Mouse (Mus musculus) urinary bladder, adult 18-20 months (tissue): Measurements from ENCODE around the gene Zfp950.

Experiments used
- DNase-seq, 2 experiments: peaks; one replicate each; pipeline ENCODE4 v3.0.0; 2022; ENCODE audit warnings: low spot score in 2 of 2, mixed read lengths in 2 of 2

Gene Zfp950

GRCm38 (mm10) chr19:61057581-61057980 is 83.1 kb downstream of the Zfp950 start:
- peak in 1 of 2 experiments; percentile 15 for DNase-seq

- no peak for DNase-seq
These were observed 83.7 kb downstream of the Zfp950 start for GRCm38 (mm10) chr19:61056783-61057410.

DNA sequence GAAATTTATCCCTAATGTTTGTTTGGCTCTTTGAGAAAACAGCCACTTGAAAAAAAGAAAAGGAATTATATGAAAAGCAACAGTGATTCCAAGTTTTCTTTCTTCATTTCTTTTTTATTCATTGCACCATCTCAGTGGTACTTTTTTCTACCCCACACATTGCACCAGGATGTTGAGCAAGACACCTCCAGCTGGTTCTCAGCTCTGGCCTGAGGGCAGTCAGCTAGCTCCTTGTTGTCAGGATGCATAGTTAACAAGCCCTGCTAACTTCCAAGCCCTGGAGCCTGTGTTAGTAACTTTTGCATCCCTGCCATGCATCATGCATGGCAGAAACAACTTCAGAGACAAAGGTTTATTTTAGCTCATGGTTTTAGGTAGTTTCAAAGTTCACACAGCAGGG is 87.9 kb downstream of the Zfp950 start:
- no peak for DNase-seq

DNA sequence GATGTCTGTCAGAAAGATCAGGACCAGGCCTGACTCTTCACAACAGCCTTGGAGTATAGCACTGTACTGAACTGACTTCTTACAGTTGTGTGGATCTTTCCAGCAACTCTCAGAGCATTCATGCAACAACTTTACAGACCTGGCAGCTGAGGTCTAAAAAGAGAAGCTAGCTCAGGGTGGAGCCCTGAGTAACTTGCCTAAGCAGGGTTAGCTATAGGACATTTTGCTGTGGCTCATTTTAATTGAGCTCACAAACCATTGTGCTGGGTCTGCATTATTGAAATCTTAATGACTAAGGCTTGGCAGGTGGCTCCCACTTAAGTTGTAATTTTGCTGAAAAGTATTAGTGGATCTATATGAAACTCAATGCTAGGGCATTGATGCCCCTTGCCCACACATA is 88.6 kb downstream of the Zfp950 start:
- DNase-seq = no peak

- DNase-seq = no peak
These were observed 89.5 kb downstream of the Zfp950 start for GRCm38 (mm10) chr19:61051151-61051550.

- no peak for DNase-seq
These were observed 91.2 kb downstream of the Zfp950 start for GRCm38 (mm10) chr19:61049413-61049812.

DNA sequence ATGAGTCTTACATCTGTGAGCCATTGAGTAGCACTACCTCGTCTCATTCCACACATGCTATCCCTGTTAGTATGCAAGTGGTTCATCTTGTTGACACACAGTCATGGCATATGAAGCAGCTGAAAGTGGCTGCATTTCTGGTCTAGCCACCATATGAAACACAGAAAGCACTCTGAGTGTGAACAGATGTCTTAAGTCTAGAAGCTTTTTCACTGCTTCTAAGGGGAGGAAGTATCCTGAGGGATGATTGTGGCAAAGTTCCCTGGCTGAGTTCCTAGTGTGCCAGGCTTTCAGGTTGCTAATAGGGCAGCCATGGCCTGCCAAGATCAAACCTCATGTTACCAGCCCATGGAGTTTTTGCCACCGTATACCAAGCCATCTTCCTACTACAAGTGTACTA is 92.0 kb downstream of the Zfp950 start:
- DNase-seq = no peak

DNA sequence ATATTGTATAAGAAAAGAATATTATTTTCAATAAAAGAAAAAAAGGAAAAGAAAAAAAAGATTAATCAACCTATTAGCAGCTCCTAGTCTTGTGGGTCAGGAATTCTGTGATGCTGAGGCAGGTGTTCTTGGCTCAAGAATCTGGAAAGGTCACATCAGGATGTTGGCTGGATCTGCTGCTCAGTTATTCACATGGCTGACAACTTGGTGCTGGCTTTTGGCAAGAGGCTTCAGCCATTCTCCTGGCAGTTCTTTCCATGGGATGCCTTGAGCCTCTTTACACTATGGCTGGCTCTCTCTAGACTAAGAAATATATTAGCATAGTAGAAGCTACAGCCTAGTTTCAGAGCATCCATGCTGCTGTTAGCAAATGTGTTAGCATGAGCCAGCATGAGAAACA is 101.5 kb downstream of the Zfp950 start:
- DNase-seq = no peak

DNA sequence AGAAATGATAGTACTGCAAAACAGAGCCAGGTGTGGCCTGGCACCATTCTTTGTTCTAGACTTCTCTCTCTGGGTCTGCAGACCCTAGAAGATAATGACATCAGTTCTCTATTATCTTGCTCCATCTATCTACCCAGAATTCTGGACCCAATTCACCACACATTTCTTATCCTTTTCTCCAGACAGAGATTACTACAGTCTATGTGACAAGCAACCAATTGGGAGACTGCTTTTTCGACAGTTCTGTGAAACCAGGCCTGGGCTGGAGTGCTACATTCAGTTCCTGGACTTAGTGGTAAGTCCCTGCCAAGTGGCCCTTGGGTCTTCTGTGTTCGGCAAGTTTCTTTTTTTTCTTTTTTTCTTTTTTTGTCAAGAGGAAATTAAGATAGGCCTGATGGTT is 109.1 kb downstream of the Zfp950 start:
- no peak for DNase-seq

GRCm38 (mm10) chr19:61021939-61022566 is 118.6 kb downstream of the Zfp950 start:
- no peak for DNase-seq

- no peak for DNase-seq
These were observed 119.1 kb downstream of the Zfp950 start for GRCm38 (mm10) chr19:61021502-61021901.

- DNase-seq = no peak
These were observed 123.0 kb downstream of the Zfp950 start for GRCm38 (mm10) chr19:61017477-61018266.

GRCm38 (mm10) chr19:61009266-61009665 is 131.4 kb downstream of the Zfp950 start:
- DNase-seq = no peak
